Mouse (Mus musculus) neural tube, embryonic 14.5 days (tissue): ENCODE measurements around the gene Ptger2. TPM values are rescaled to one million over a fixed set of nuclear protein-coding genes. Genes with fewer than 3 reads are reported as not detected.

ENCODE experiments used
- ATAC-seq: fragments of 200-750 bp; cut with Nextera tagmentation; 2 replicates; pipeline ENCODE4 v1.8.0; 2017; ENCODE audit warnings: low read depth, mild to moderate bottlenecking, moderate TSS enrichment, moderate library complexity
- H3K27ac ChIP-seq: fragments of 300-500 bp; sonication (generic); 2 replicates; pipeline ENCODE4 v1.5.1; 2014; ENCODE audit warnings: low read depth, mild to moderate bottlenecking, control low read depth, low read length, moderate library complexity, mixed read lengths
- H3K27me3 ChIP-seq: fragments of 300-500 bp; sonication (generic); 2 replicates; pipeline ENCODE4 v1.6.1; 2014; ENCODE audit warnings: low read length; ENCODE audit not compliant: control insufficient read depth, insufficient read depth
- H3K36me3 ChIP-seq: fragments of 300-500 bp; sonication (generic); 2 replicates; pipeline ENCODE4 v1.6.1; 2014; ENCODE audit warnings: low read length, mixed read lengths; ENCODE audit not compliant: control insufficient read depth, insufficient read depth
- H3K4me1 ChIP-seq: fragments of 300-500 bp; sonication (generic); 2 replicates; pipeline ENCODE4 v1.6.1; 2014; ENCODE audit warnings: low read length; ENCODE audit not compliant: control insufficient read depth, insufficient read depth
- H3K4me2 ChIP-seq: fragments of 300-500 bp; sonication (generic); 2 replicates; pipeline ENCODE4 v1.6.1; 2014; ENCODE audit warnings: mild to moderate bottlenecking, low read depth, low read length, control low read depth
- H3K4me3 ChIP-seq: fragments of 300-500 bp; sonication (generic); 2 replicates; pipeline ENCODE4 v1.5.1; 2014; ENCODE audit warnings: low read depth, low read length, control low read depth, mixed read lengths
- H3K9ac ChIP-seq: fragments of 300-500 bp; sonication (generic); replicated peaks from 2 replicates; pipeline ENCODE4 v1.6.1; 2014; ENCODE audit warnings: low read depth, mild to moderate bottlenecking, control low read depth, low read length, mixed read lengths
- H3K9me3 ChIP-seq: fragments of 300-500 bp; sonication (generic); 2 replicates; pipeline ENCODE4 v1.6.1; 2016; ENCODE audit warnings: low read length; ENCODE audit not compliant: control insufficient read depth
- WGBS: fragments of 180-500 bp; shearing (Covaris S2); extraction: QIAGEN DNeasy Blood & Tissue Kit; methylation state at CpG from one replicate; pipeline ENCODE4 v1.1.7; 2014; 5-methylcytosine and 5-hydroxymethylcytosine counted together
- microRNA counts: library from miRNA; unstranded; fragments of <30 nt; microRNA quantifications from one replicate; lab custom pipeline; 2016
- microRNA-seq: library from miRNA; unstranded; fragments of <30 nt; microRNA quantifications from one replicate; pipeline ENCODE4, GENCODE M21; 2016
- polyA plus RNA-seq: library from polyadenylated mRNA; unstranded; fragments of >200 nt; fragmentation: Nextera tagmentation; extraction: Ambion mirVana; gene quantifications from 2 replicates; pipeline ENCODE4 v1.2.1, GENCODE M21; 2014

Gene Ptger2
- polyA plus RNA-seq, 1 experiment from 2014 or later, result 2.4 TPM

DNA sequence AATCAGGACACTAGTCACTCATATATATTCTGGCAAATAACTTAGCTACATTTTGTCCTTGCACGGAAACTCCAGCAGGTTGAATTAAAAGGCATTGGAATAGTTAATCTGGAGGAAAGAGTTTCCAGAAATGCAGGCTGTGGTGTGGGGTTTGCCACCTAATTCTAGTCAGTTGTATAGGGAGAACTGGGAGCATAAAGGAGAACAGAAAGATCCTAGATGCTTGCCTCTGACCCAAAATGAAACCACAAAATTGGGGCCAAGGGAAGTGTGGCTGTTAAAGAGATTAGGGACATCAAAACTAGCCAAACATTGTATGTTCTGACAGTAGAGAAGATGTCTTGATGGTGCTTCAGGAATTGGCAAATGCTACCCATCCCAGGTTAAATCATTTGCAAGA is 48.6 kb downstream of the Ptger2 start:
- Histone ChIP-seq H3K27ac (no peak overlapping the region), H3K4me1 (no peaks in the 10 kb centered on the region), H3K4me3 (no peak overlapping the region), H3K36me3 (no peaks in the 10 kb centered on the region), H3K9ac (no peak overlapping the region), H3K27me3 (no peaks in the 10 kb centered on the region), H3K4me2 (no peak overlapping the region), H3K9me3 (no peaks in the 10 kb centered on the region)
- 96% methylated on average over 1 of the region's 1 CpGs for WGBS
- ATAC-seq, result no peak

DNA sequence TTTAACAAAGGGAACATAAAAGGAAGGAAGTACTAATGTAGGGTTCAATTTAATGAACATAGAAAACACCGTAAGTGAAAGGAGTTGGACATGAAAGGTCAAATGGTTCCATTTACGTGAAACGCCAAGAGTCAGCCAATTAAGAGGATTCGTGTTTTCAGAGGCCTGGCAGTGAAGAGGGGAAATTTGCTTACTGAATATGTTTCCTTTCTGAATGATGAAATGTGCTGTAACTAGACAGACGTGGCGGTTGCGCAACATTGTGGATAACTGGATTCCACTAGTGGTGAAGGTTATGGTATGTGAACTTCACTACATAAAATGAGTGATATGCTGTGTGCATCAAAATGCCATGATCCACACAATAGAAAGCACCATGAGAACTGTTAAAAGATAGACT is 50.1 kb downstream of the Ptger2 start:
- Histone ChIP-seq H3K4me3 (no peak overlapping the region), H3K27me3 (no peaks in the 10 kb centered on the region), H3K9ac (no peak overlapping the region), H3K9me3 (no peaks in the 10 kb centered on the region), H3K4me2 (no peak overlapping the region), H3K36me3 (no peaks in the 10 kb centered on the region), H3K27ac (no peak overlapping the region), H3K4me1 (no peaks in the 10 kb centered on the region)
- no peak for ATAC-seq
- 89% methylated on average over 7 of the region's 7 CpGs for WGBS

DNA sequence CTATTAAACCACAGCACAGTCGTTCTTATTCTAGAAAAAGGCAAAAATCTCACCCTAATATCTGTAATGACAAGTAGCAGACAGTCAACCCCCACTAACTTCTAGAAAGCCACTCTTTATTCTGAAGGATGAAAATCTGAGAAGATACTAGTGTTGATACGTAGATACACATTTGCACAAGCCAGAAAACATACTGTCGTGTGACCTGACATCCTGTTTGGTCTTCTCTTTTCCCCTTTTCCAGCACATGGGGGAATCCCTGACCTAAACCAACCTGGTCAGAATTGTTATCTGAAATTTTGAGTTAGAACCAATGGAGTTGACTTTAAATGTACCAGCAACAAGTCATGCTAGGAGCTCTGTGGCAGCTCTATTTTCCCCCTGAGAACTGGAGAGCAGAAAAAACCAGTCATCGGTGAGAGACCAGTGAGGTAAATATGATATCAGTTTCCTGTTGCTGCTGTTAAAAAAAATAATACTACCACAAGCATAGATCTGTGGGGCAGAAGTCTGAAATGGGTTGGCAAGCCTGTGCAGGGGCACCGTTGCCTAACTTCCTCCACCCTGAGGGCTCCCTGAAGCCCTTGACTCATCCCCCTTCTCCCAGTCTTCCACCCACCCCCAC is 53.0 kb downstream of the Ptger2 start:
- H3K27ac ChIP-seq, result no peak overlapping the region
- H3K4me3 ChIP-seq, result no peak overlapping the region
- no peak for ATAC-seq
- 92% methylated on average over 5 of the region's 5 CpGs for WGBS
- H3K9ac ChIP-seq, result no peak overlapping the region
- H3K9me3 ChIP-seq, result no peaks in the 10 kb centered on the region
- no peaks in the 10 kb centered on the region for H3K4me1 ChIP-seq
- no peaks in the 10 kb centered on the region for H3K27me3 ChIP-seq
- H3K36me3 ChIP-seq, result no peaks in the 10 kb centered on the region
- H3K4me2 ChIP-seq, result no peak overlapping the region

DNA sequence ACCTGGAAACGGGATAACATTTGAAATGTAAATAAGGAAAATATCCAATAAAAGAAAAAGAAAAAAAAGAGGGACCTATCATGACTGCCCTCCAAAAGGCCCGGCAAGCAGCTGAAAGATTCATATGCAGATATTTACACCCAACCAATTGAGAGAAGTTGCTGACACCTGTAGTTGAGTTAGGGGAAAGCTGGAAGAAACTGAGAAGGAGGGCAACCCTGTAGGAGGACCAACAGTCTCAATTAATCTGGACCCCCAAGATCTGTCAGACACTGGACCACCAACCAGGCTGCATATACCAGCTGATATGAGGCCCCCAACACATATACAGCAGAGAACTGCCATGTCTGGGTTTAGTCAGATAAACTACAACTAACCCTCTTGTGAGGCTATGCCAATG is 60.1 kb downstream of the Ptger2 start:
- no peak for ATAC-seq
- Histone ChIP-seq H3K27me3 (no peaks in the 10 kb centered on the region), H3K9me3 (no peaks in the 10 kb centered on the region), H3K9ac (no peak overlapping the region), H3K4me3 (no peak overlapping the region), H3K4me2 (no peak overlapping the region), H3K4me1 (no peaks in the 10 kb centered on the region), H3K36me3 (no peaks in the 10 kb centered on the region), H3K27ac (no peak overlapping the region)
- 78% methylated on average over 2 of the region's 2 CpGs for WGBS

DNA sequence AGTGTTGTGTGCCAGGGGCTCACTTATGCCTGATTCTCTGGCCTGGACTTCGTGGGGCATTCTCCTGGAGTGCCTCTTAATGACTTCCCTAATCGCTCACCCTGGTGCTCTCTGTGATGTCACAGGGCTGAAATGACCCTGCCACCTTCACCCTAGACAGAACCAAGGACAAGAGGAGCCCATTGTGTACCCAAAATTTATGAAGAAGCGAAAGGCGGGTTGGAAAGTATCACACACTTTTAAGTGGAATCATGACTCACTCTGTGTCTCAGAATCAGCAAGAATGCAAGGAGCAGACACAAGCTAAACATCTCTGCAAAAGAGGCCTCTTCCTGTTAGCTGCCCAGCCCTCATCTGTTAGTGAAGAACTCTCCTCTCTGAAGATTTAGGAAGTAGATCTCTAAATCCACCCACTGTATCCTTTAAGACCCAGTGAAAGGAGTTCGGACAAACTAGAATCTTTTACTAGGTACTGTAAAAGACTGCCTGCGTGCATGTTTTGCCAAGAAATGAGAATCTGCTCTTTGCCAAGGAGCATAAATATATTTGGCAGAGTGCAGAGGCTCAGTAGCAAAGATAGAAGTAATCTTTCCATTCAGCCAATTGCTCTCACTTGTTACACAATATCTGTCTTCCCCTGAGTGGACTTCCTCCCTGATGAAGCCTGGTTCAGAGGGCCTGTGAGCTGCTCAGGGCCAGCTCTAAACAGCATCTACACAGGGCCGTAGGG is 61.9 kb downstream of the Ptger2 start:
- no peaks in the 10 kb centered on the region for H3K27me3 ChIP-seq
- H3K27ac ChIP-seq, result no peak overlapping the region
- WGBS, result 70% methylated on average over 7 of the region's 7 CpGs
- no peaks in the 10 kb centered on the region for H3K9me3 ChIP-seq
- ATAC-seq, result no peak
- no peak overlapping the region for H3K4me2 ChIP-seq
- H3K4me3 ChIP-seq, result no peak overlapping the region
- no peaks in the 10 kb centered on the region for H3K36me3 ChIP-seq
- H3K4me1 ChIP-seq, result no peaks in the 10 kb centered on the region
- H3K9ac ChIP-seq, result no peak overlapping the region

DNA sequence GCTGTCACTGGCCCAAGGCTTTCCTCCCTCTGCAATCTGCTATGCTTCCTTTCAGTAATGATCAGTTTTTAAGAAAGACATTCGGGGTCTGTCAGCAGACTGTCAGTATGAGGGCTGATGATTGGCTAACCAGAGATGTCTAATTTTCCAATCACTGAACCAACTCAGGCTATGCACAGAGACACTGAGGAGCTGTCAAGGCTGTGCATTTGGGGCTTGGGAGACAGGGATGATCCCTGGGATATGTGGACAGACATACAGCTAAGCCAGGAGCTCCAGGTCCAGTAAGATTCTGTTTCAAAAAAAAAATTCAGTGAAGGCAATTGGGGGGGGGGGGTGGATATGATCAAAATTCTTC is 62.4 kb downstream of the Ptger2 start:
- 85% methylated on average over 1 of the region's 1 CpGs for WGBS
- Histone ChIP-seq H3K9me3 (no peaks in the 10 kb centered on the region), H3K36me3 (no peaks in the 10 kb centered on the region), H3K27ac (no peak overlapping the region), H3K27me3 (no peaks in the 10 kb centered on the region), H3K9ac (no peak overlapping the region), H3K4me3 (no peak overlapping the region), H3K4me2 (no peak overlapping the region), H3K4me1 (no peaks in the 10 kb centered on the region)
- no peak for ATAC-seq

DNA sequence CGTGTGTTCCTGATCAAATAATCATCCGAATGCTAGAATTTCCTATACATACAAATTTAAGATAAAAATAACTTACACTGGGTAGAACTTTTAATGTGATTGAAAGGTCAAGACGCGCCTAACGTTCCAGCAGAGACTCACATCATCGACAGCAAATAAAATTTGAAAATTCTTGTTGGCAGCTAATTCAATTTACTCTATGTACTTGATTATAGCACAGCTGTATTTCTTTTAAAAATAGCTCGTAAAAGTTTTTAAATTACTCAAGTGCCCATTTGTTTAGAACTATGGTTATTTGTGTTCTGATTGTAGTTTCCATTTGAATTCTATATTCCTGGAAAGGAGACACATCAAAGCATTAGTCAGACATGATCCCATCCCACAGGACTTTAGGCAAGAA is 63.1 kb downstream of the Ptger2 start:
- ATAC-seq, result no peak
- Histone ChIP-seq H3K4me1 (no peaks in the 10 kb centered on the region), H3K9ac (no peak overlapping the region), H3K36me3 (no peaks in the 10 kb centered on the region), H3K4me2 (no peak overlapping the region), H3K4me3 (no peak overlapping the region), H3K27me3 (no peaks in the 10 kb centered on the region), H3K9me3 (no peaks in the 10 kb centered on the region), H3K27ac (no peak overlapping the region)
- WGBS, result 92% methylated on average over 7 of the region's 7 CpGs

MicroRNAs encoded within 50 kb of the gene (microRNA counts, 519-probe panel; counts per million panel counts)
- not detected for microRNA mmu-miR-327 (lab: Ali Mortazavi, UCI)

Small RNAs within 50 kb of the gene (microRNA-seq; reads per million reads assigned to microRNA genes)
- gene Mir327, result not detected

Other genes starting within 250 kb of the Ptger2 start
- gene Gm8267, start 237.9 kb upstream of the Ptger2 start, polyA plus RNA-seq, result not detected in 2 replicates
- gene Ptgdr, start 128.8 kb upstream of the Ptger2 start, polyA plus RNA-seq, result 0.66 and 1.3 TPM in 2 replicates
- gene Gpr137c, start 231.5 kb downstream of the Ptger2 start, polyA plus RNA-seq, result 23.5 and 25.0 TPM in 2 replicates
- gene Txndc16, start 232.1 kb downstream of the Ptger2 start, polyA plus RNA-seq, result 45.4 and 45.7 TPM in 2 replicates